Mouse (Mus musculus): Measurements from ENCODE around the gene Serpina3m. TPM values are rescaled to one million over a fixed set of nuclear protein-coding genes. Genes with fewer than 3 reads are reported as not detected.

Serpina3m gene
- polyA plus RNA-seq (2017; shearing (Covaris generic)) = not detected

GRCm38 (mm10) chr12:104338226-104338625, at the start of gene Serpina3m, which contains the start of gene Serpina3k:
Gene Serpina3m, plus strand, starts transcription at chr12:104338486.
Gene Serpina3k, plus strand, starts transcription at chr12:104338486.

GRCm38 (mm10) chr12:104314253-104314652, 24.0 kb upstream of the Serpina3m start, which contains the start of gene Serpina3j:
Gene Serpina3j, plus strand, starts transcription at chr12:104314553.

GRCm38 (mm10) chr12:104406454-104406885, 68.2 kb downstream of the Serpina3m start, which contains the start of gene Serpina3n:
Gene Serpina3n, plus strand, starts transcription at chr12:104406729.

Other genes with a start within 250 kb of the Serpina3m start
- gene Serpina5, start 237.4 kb upstream of the Serpina3m start, polyA plus RNA-seq (2017; shearing (Covaris generic)) = not detected
- not detected for gene Serpina3a, start 225.8 kb upstream of the Serpina3m start, polyA plus RNA-seq (2017; shearing (Covaris generic))
- not detected for gene Serpina3b, start 210.5 kb upstream of the Serpina3m start, polyA plus RNA-seq (2017; shearing (Covaris generic))
- not detected for gene Serpina3c, start 184.6 kb upstream of the Serpina3m start, polyA plus RNA-seq (2017; shearing (Covaris generic))
- gene Serpina3f, start 123.9 kb upstream of the Serpina3m start, polyA plus RNA-seq (2017; shearing (Covaris generic)) = not detected
- 0.83 TPM for gene Serpina3g, start 102.2 kb upstream of the Serpina3m start, polyA plus RNA-seq (2017; shearing (Covaris generic))
- not detected for gene Serpina3i, start 75.4 kb upstream of the Serpina3m start, polyA plus RNA-seq (2017; shearing (Covaris generic))
- gene Serpina3j, start 23.9 kb upstream of the Serpina3m start, polyA plus RNA-seq (2017; shearing (Covaris generic)) = not detected
- gene Serpina3k, start within 50 bp of the Serpina3m start, polyA plus RNA-seq (2017; shearing (Covaris generic)) = not detected
- not detected for gene Serpina3n, start 68.2 kb downstream of the Serpina3m start, polyA plus RNA-seq (2017; shearing (Covaris generic))
- not detected for gene Gsc, start 134.8 kb downstream of the Serpina3m start, polyA plus RNA-seq (2017; shearing (Covaris generic))

Data from naive thymus-derived CD4-positive, alpha-beta T cell, adult 5 months (primary cell).